Mouse (Mus musculus) WW6 (cell line): ENCODE data around the gene Oxgr1.
"Not testable (repeated sequence)": the region's sequence is repeated elsewhere in the genome, so short reads cannot be mapped to it uniquely, and the experiment has no call there.

Experiments used
- DNase-seq: peaks from one replicate; pipeline ENCODE4 v3.0.0-alpha.2; 2013; ENCODE audit warnings: low read depth, low spot score

Oxgr1 gene

GRCm38 (mm10) chr14:120042187-120042820, at the start of gene Oxgr1:
Gene Oxgr1 (minus strand): TSS chr14:120042435.
- DNase-seq: no peak

GRCm38 (mm10) chr14:120090401-120090800, 48.2 kb upstream of the Oxgr1 start:
- DNase-seq: no peak

- no peak for DNase-seq
Observed at GRCm38 (mm10) chr14:120089649-120090360, 47.6 kb upstream of the Oxgr1 start.

DNA sequence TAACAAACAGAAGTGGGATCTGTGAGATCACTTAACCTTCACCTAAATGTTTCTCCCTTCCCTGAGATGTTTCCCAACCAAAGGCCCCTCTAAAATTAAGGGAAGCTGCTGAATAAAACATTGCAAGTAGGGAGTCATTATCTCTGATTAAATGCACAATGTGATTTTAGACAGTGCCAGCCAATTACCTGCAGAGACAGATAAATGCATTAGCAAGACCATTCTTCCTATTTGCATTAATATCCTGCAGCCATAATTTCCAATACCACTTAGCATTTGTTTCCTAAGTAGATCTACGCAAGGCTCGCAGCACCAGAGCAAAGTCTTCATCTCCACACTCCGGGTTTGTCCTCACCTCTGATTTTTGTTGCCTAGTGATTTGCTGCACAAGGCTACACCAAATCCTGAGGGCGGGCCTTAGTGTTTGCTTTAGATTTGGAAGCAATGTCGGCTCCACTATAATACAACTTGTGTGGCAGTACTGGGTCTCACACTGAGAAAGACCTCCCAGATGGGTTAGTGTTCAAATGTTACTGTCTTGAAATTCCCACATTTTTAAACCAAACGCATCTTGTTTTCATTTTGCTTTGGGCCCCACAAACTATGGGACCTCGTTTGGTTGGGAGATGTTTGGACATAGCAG, 46.9 kb upstream of the Oxgr1 start:
- DNase-seq: no peak

DNA sequence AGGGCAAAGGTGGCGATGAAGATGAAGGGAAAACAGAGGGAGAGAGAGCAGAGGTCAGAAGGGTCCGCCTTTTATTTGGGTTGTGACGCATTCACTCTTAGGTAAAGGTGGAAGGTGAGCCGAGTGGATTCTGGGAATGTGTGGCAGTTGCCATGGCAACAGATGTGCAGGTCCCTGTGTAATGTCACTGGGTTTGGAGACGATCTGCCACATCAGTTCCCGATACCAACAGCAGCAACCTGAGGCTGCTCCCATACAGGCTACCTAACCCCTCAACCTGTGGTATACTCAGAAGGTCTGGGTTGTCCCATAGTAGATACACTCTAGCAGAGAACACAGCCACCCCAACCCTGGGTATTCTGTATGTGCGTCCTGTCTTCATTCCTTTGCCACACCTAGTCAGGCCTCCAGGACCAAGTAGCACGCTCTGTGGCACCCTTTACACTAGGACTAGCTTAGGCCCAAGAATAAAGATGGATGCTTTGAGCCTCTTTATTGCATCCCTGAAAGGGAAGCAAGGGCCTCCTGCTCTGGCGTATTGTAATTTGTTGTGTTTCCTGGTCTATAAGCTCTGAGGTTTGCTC, 41.9 kb upstream of the Oxgr1 start:
- no peak for DNase-seq

DNA sequence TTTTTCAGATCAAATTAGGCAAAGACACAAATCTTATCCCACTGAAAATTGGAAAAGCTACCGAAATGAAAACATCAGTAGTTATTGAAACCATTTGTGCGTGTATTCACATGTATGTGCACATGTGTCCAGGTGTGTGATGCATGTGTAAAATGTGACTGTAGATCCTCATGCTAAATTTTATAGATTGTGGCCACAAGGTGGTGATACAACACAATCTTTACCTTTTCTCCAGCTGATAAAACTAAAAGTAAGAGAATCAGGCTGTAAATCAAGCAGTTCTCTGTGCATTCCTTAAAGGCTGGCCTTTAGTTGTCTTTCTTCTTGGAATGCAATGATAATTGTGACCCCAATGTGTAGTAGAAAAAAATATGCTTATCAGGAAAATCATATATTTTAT, 34.0 kb upstream of the Oxgr1 start:
- DNase-seq: no peak

DNA sequence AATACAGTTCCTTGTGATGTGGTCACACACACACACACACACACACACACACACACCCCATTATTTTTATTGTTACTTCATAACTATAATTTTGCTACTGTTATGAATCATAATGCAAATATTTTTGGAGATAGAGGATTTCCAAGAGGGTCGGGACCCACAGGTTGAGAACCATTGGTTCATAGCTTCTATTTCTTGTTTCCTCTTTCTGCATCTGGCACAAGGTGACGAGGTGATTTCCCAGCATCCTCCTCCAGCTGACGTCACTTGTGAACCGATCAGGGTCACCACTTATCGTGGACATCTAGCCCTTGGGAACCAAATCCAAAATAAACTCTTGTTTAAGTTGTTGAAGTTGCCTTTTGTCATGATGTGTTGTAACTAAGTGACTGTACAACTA, 33.5 kb upstream of the Oxgr1 start:
- DNase-seq: no peak

GRCm38 (mm10) chr14:120074231-120074630, 32.0 kb upstream of the Oxgr1 start:
- DNase-seq: no peak

- peak; percentile 9 for DNase-seq
Observed at GRCm38 (mm10) chr14:120061096-120061495, 18.9 kb upstream of the Oxgr1 start.

DNA sequence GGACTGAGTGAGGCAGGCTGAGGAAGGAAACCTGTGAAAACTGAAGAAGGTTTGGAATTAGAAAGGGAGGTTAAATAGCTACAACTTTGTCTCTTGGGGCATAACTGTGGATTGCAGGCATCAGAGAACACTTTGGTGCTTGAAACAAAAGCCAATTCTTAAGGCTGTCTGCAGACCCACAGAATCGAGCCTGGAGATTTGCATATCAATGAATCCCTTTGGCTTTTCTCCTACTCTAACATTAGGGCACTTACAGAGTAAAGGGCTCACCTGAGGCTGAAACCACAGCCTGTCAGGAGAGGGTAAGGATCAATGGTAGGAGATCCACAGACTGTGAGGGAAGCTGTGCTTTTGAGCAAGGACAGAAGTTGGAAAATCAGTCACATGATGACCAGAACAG, 8.8 kb downstream of the Oxgr1 start:
- peak; percentile 11 for DNase-seq

DNA sequence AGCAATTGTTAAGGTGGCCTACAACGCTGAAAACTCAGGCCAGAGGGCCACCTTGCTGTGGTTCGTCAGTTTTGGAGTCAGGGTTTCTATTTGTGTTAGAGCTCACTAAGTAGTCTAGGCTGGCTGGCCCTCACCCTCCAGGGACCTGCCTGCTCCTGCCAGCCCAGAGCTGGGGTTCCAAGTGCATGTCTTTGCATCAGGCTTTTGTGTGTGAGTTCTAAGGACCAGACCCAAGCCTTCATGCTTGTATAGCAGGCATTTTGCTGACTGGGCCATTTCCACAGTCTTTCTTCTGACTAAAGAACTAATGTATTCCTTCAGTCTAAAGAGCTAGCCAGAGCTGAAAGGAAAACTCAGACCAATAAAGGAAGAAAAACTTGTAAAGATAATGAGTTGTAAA, 22.3 kb downstream of the Oxgr1 start:
- DNase-seq: no peak

DNA sequence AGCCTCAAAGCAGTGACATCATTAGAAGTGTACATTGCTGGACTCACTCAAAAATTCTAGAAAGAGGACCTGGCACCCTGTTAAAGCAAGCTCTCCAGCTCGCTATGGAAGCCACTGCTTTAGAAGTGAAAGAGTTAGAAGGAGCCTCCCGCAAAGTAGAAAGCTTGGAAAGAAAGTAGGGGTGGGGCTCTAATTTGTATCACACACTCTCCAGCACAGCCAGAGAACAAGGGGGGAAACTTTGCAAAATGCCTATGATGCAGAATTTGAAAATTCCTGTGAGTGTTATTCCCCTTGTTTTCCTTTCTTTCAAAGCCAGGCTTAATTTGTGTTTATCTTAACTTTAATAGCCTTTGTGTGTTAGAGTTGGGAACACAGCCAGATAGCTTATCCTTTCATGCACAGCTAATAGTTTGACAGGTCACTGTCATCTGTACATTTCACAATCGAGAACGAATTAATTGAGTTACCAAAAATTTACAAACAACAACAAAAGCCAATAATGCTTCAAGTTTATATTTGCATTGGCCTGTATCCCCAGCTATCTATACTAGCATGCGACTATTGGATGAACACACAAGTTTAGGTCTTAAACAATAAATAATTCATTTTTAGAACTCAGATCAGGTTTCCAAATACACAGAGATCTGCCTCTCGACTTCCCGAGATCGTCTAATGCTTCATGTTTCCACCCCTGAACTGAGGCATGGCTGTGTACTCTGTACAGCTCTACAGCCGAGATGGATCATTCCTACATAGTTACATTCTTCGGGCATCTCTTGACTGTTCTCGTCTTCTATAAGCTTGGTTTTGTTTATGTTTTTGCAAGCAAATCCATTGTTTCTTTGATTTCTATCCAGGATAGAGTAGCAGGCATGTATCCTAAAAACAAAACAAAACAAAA, 32.0 kb downstream of the Oxgr1 start:
- DNase-seq: no peak

- DNase-seq: no peak
Observed at GRCm38 (mm10) chr14:120005153-120005552, 37.1 kb downstream of the Oxgr1 start.

DNA sequence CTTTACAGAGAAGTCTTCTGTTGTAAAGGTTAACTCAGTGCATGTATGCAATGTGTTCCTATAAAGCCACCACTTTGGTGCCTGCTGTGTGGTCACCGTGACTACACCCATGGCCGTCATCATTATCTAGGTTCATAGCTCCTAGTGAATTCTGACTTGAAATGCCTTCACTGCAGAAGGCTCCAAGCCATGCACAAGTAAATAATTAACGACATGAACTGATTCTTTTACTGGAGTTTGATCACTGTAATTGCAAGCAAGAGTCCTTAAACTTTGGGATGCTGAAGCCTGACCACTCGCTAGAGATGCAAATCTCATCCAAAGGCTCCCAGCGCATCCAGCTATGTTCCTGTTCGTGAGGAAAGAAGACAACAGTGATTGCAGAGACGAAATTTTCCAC, 38.6 kb downstream of the Oxgr1 start:
- no peak for DNase-seq

- DNase-seq: no peak
Observed at GRCm38 (mm10) chr14:120002673-120003072, 39.6 kb downstream of the Oxgr1 start.

- DNase-seq: no peak
Observed at GRCm38 (mm10) chr14:119989651-119990050, 52.6 kb downstream of the Oxgr1 start.

DNA sequence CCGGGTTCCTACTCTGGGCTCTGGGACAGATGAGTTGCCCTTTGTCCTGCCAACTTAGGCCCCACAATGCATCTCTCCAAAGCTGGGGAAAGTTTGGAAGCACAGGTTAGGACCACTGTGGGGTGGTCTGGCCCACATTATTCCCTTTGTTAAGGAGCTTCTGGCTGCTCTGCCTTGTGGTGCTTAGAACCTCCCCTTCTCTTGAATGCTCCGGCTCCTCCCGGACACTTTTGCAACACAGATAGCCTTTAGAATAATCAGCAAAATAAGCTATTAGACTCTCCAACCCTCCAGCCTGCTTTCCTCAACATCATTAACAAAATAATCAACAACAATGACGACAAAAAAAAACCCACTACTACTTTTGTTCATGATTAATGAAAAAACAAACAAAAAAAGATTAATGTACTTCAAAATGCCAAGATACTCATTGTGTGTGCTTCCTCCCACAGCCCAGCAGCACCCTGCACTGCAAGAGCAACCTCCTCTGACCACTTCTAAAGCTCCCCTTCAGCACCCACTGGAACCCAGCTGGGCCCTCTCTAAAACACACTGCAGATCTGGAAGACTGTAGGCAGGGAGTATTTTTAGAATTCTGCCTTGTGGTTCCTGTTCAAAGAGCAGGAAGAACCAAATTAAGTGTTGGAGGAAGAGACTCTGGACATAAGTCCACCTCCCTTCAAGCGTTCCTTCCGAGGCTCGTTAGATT, 53.1 kb downstream of the Oxgr1 start:
- DNase-seq: no peak

- DNase-seq: no peak
Observed at GRCm38 (mm10) chr14:119987257-119987656, 55.0 kb downstream of the Oxgr1 start.

DNA sequence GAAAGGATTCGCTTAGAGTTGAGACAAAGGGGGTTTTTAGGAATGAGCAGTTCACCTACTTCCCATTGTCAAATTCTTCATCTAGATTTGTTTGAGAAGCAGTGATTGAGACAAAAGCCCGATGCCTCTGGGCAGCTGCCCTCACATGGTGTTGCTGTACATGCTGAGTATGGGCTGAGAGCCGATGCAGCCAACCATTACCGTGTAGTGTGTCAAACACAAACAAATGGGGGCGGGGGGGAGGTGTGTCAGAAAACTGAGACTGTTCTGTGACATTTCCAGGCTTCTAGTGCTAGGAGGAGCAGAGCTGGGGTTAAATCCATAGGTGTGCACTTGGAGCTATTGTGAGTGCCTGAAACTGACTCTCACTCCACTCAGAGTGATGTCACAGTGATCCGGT, 55.5 kb downstream of the Oxgr1 start:
- DNase-seq: no peak

DNA sequence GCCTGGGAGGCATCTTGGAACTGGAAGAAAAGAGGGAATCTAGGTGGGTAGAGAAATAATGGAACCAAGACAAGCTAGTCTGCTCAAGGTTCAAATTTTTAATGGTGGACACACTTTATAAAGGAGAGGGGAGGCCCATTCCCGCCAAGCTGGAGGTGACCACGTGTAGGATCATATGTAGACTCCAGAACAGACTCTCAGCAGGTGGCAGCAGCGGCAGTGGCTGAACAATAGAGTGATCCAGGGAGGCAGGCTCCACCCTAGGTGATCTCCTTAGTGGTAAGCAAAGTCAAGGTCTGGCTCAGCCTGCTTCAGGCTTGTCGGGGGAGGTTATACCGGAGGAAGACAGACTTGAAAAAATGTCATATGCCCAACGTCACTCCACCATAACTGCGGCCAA, 55.9 kb downstream of the Oxgr1 start:
- not testable (repeated sequence) for DNase-seq

DNA sequence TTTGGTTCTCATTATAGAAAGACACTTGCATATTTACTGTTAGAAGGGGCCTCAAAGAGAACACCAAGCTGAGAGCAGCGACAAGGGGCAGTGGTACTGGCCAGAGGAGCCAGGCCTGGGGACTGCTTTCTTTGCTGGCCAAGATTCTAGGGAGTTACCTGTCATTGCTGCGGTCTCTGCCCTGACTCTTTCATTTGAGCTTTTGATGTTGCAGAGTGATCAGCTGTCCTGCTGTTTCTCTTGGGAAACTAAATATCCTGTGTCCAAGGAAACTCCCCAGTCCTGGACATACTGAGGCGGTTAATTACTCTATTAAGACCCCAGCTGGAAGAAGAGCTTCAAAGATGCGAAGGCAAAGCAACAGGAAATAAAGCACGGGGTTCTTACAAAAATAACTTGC, 60.9 kb downstream of the Oxgr1 start:
- no peak for DNase-seq
